Mouse (Mus musculus): ENCODE results near the gene Bmpr1b.

- TF ChIP-seq CTCF (IDR thresholded peaks at IDR 0.05; ENCODE audit: low read depth), result no peak
- no peak for TF ChIP-seq EP300 (IDR thresholded peaks at IDR 0.05; ENCODE audit: low read depth)
These were observed 43.0 kb upstream of the Bmpr1b start for GRCm38 (mm10) chr3:142212186-142212585.
